ENCODE assay signal across 8 mouse cellular contexts in the genomic region with DNA sequence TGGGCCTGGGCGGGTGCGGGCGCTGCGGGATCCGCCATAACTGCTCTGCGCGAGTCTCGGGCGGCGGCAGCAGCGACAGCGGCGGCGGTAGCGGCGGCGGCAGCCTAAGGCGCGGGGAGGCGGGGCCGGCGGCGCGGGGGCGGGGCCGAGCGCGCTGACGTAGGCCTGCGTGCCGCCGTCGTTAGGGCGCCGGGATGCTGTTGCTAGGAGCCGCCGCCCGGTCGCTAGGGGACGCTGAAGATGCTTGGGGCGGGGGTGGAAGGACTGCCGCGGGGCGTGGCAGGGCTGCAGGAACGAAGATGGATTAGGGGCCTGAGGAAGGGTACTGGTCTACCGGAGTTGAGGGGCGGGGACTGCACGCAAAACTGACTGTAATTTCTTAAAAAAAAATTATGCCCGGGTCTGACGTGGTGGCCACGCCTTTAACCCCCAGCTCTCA. TPM values are rescaled to one million over a fixed set of nuclear protein-coding genes. Genes with fewer than 3 reads are reported as not detected.
DNase-seq lines count a peak whose midpoint lies in the region; ATAC-seq lines count a peak whose summit lies in the region.

A gene (minus strand): TSS at position 72 of the 439 bp plus-strand sequence.

- H3K4me2 ChIP-seq in lung, embryonic 15.5 days: peak within 1 kb of the TSS; percentile 88

- H3K27me3 ChIP-seq in lung, embryonic 15.5 days: no peaks in the 10 kb centered on the region

- peak; percentile 81 for ATAC-seq in frontal cortex, adult (ENCODE audit: low TSS enrichment)
- peak; percentile 80 to 88 for ATAC-seq in hematopoietic stem cell, adult 5-6 weeks (replicated peaks in 1 of 2; ENCODE audit: insufficient read depth in 1 of 2, low FRiP score in 2 of 2, low TSS enrichment in 1 of 2, low read depth in 1 of 2, poor library complexity in 2 of 2, severe bottlenecking in 2 of 2)
- ATAC-seq in lung, embryonic 15.5 days (ENCODE audit: borderline replicate concordance, extremely low read depth, low FRiP score, low TSS enrichment): peak; percentile 90

- H3K9me3 ChIP-seq in lung, embryonic 15.5 days: no peaks in the 10 kb centered on the region

- H3K4me3 ChIP-seq in lung, embryonic 15.5 days: peak within 1 kb of the TSS; percentile 87

- peak within 1 kb of the TSS; percentile 79 for H3K9ac ChIP-seq in lung, embryonic 15.5 days

- H3K36me3 ChIP-seq in lung, embryonic 15.5 days: no peaks in the 10 kb centered on the region

- DNase-seq in Muller cell, postnatal 12 days (ENCODE audit: inconsistent ontology term): peak; percentile 90
- DNase-seq in cerebellum, adult 8-10 months: peak; percentile 81
- DNase-seq in layer of hippocampus, adult 9-10 months (ENCODE audit: low spot score): peak; percentile 42
- DNase-seq in ovary, postnatal 14 days (ENCODE audit: low spot score): peak; percentile 80
- DNase-seq in thymus, postnatal 10 days (ENCODE audit: low spot score in 2 of 2): peak; percentile 82 to 91

- peak within 1 kb of the TSS; percentile 37; the same call in 1 of the 2 replicates for H3K27ac ChIP-seq in lung, embryonic 15.5 days

- peaks cover 14% of the 10 kb centered on the region for H3K4me1 ChIP-seq in lung, embryonic 15.5 days

- 1% methylated on average over 41 of the region's 51 CpGs for WGBS in lung, embryonic 15.5 days

RNA-seq across cellular contexts. Expression of the gene that starts here (rescaled TPM):
- total RNA-seq in hematopoietic stem cell, adult 5-6 weeks (2017): 8.4 and 8.9 TPM in 2 replicates
- polyA plus RNA-seq in lung, embryonic 15.5 days (2015; fragmentation: Nextera tagmentation; extraction: Ambion mirVana): 12.6 and 14.8 TPM in 2 replicates

Comparison
In these comparisons a context has a peak if more than half of its experiments do, and no peak if none do; other contexts are left out.
1. Peak in every context shown above with its lines: DNase-seq, ATAC-seq, H3K4me3 ChIP-seq and H3K27ac ChIP-seq.